In genomic region chr11:51060981-51061380, GRCm38 (mm10) we compare ENCODE assay signal across 31 mouse cellular contexts. TPM values are rescaled to one million over a fixed set of nuclear protein-coding genes. Genes with fewer than 3 reads are reported as not detected.
DNase-seq lines count a peak whose midpoint lies in the region; ATAC-seq and TF ChIP-seq lines count a peak whose summit lies in the region.
"Had no signal": no experiment of that assay in that cellular context is flagged by ENCODE, and none has a peak within 500 bp of the region (broad histone marks: within the 10 kb centered on the region; RNA-seq: fewer than 3 reads in every experiment).

No protein-coding gene starts in this region.

- POLR2A ChIA-PET in Patski (lab: Charles Lee), result no interaction called here

- H3K4me2 ChIP-seq in kidney, embryonic 16.5 days (replicated peaks; ENCODE audit: low read depth, low read length), result no peak overlapping the region
- no peak overlapping the region for H3K4me2 ChIP-seq in forebrain, embryonic 11.5 days (ENCODE audit: low read depth, low read length, severe bottlenecking)
- H3K4me2 ChIP-seq: limb, embryonic 15.5 days had no signal

- no peaks in the 10 kb centered on the region for H3K9me3 ChIP-seq in kidney, embryonic 16.5 days (ENCODE audit: low read length)
- no peaks in the 10 kb centered on the region for H3K9me3 ChIP-seq in forebrain, embryonic 11.5 days (ENCODE audit: control insufficient read depth, low read length)
- H3K9me3 ChIP-seq: forebrain, embryonic 13.5 days; heart, embryonic 10.5 days; hindbrain, embryonic 15.5 days; intestine, embryonic 15.5 days; limb, embryonic 15.5 days had no signal

- no peak overlapping the region for H3K27ac ChIP-seq in kidney, embryonic 16.5 days (ENCODE audit: low read length)
- H3K27ac ChIP-seq in forebrain, embryonic 11.5 days (ENCODE audit: low read depth, low read length), result no peak overlapping the region
- H3K27ac ChIP-seq: forebrain, embryonic 13.5 days; heart, embryonic 10.5 days; hindbrain, embryonic 15.5 days; intestine, embryonic 15.5 days; layer of hippocampus, adult 2 months; limb, embryonic 15.5 days had no signal

- peaks cover 8% of the 10 kb centered on the region; the same call in 1 of the 2 replicates for H3K36me3 ChIP-seq in kidney, embryonic 16.5 days (ENCODE audit: insufficient read depth, low read length)
- no peaks in the 10 kb centered on the region for H3K36me3 ChIP-seq in forebrain, embryonic 11.5 days (ENCODE audit: control insufficient read depth, insufficient read depth, low read length)
- H3K36me3 ChIP-seq: G1E; intestine, embryonic 15.5 days had no signal

- no peak overlapping the region for H3K9ac ChIP-seq in kidney, embryonic 16.5 days (replicated peaks; ENCODE audit: low read length)
- H3K9ac ChIP-seq in forebrain, embryonic 11.5 days (ENCODE audit: low read length), result no peak overlapping the region
- H3K9ac ChIP-seq: forebrain, embryonic 13.5 days; hindbrain, embryonic 15.5 days; intestine, embryonic 15.5 days; limb, embryonic 15.5 days; liver, postnatal 0 days had no signal

- peak; percentile 41 for DNase-seq in adrenal gland, postnatal 10 days
- no peak for DNase-seq in adrenal gland, postnatal 4 days (ENCODE audit: low spot score in 2 of 2)
- peak; percentile 58 for DNase-seq in kidney, adult 18-20 months
- DNase-seq in Patski (ENCODE audit: low read depth, low spot score), result no peak
- DNase-seq in kidney, postnatal 14 days, result peak; percentile 78
- no peak for DNase-seq in right cerebral cortex, postnatal 14 days
- DNase-seq in forebrain, embryonic 11.5 days (ENCODE audit: low spot score), result no peak
- DNase-seq: cerebellum, adult 9-10 months; gastrocnemius, postnatal 36 days; layer of hippocampus, postnatal 36 days; liver, postnatal 0 days; lung, postnatal 36 days; right cerebral cortex, postnatal 25 days; thymus, postnatal 4 days had no signal

- in situ Hi-C loops in Patski (cut with MboI; ENCODE audit: low pct_unique_long_range_greater_than_20kb), result loop anchor here (25.0 kb wide), 2 partner anchors 201 to 476 kb away; partner anchors contain the start of genes BC049762 and Clk4

- no peak overlapping the region for H3K4me3 ChIP-seq in kidney, embryonic 16.5 days (ENCODE audit: low read length)
- no peak overlapping the region for H3K4me3 ChIP-seq in forebrain, embryonic 11.5 days (ENCODE audit: low read depth, low read length)
- H3K4me3 ChIP-seq: forebrain, embryonic 13.5 days; heart, embryonic 10.5 days; intestine, embryonic 15.5 days; layer of hippocampus, adult 2 months had no signal

- CTCF ChIA-PET in Patski (lab: Charles Lee), result no interaction called here

- H3K4me1 ChIP-seq in kidney, embryonic 16.5 days (ENCODE audit: insufficient read depth, low read length), result peaks cover 8% of the 10 kb centered on the region
- H3K4me1 ChIP-seq in forebrain, embryonic 11.5 days (replicated peaks; ENCODE audit: control insufficient read depth, insufficient read depth, low read length), result peaks cover 2% of the 10 kb centered on the region; the same call in 1 of the 2 replicates

- H3K27me3 ChIP-seq in kidney, embryonic 16.5 days (ENCODE audit: insufficient read depth, low read length), result no peaks in the 10 kb centered on the region
- no peaks in the 10 kb centered on the region for H3K27me3 ChIP-seq in Patski
- no peaks in the 10 kb centered on the region for H3K27me3 ChIP-seq in forebrain, embryonic 11.5 days (ENCODE audit: control insufficient read depth, insufficient read depth, low read length)
- H3K27me3 ChIP-seq: forebrain, embryonic 13.5 days; hindbrain, embryonic 15.5 days; intestine, embryonic 15.5 days; limb, embryonic 15.5 days had no signal

- WGBS in kidney, embryonic 16.5 days, result 89% methylated on average over 6 of the region's 6 CpGs
- 97% methylated on average over 6 of the region's 6 CpGs for WGBS in forebrain, embryonic 11.5 days

- ATAC-seq in kidney, embryonic 16.5 days (ENCODE audit: low FRiP score, low TSS enrichment), result no peak
- ATAC-seq in Patski, result peak; percentile 22
- ATAC-seq in forebrain, embryonic 11.5 days (replicated peaks; ENCODE audit: low FRiP score), result no peak
- ATAC-seq: forebrain, embryonic 13.5 days; intestine, embryonic 15.5 days; liver, postnatal 0 days had no signal

- TF ChIP-seq CTCF in Patski (IDR thresholded peaks at IDR 0.05), result no peak

RNA-seq across cellular contexts. Expression of gene Zfp354a, which starts 1.9 kb away (rescaled TPM):
- 1 to 10 TPM; 4.5 to 5.8 TPM for total RNA-seq in adrenal gland, postnatal 10 days (2021)
- total RNA-seq in adrenal gland, postnatal 4 days (2021), result 1 to 10 TPM; 7.1 to 8.7 TPM
- 13.5 and 14.2 TPM in 2 replicates for polyA plus RNA-seq in kidney, embryonic 16.5 days (2015; fragmentation: Nextera tagmentation; extraction: Ambion mirVana)
- polyA plus RNA-seq in Patski (2021), result 9.1 TPM
- polyA plus RNA-seq in forebrain, embryonic 11.5 days (2014; fragmentation: Nextera tagmentation; extraction: Ambion mirVana), result 9.7 and 11.6 TPM in 2 replicates
- total RNA-seq: G1E; neutrophil, adult 5-6 weeks had no signal
- polyA plus RNA-seq: G1E had no signal

RNA-seq across cellular contexts. Expression of gene Olfr1375, which starts 13.1 kb away (rescaled TPM):
- total RNA-seq in adrenal gland, postnatal 10 days (2021), result not detected
- total RNA-seq in adrenal gland, postnatal 4 days (2021), result not detected
- polyA plus RNA-seq in kidney, embryonic 16.5 days (2015; fragmentation: Nextera tagmentation; extraction: Ambion mirVana), result not detected in 2 replicates
- not detected for polyA plus RNA-seq in Patski (2021)
- polyA plus RNA-seq in forebrain, embryonic 11.5 days (2014; fragmentation: Nextera tagmentation; extraction: Ambion mirVana), result not detected in 2 replicates
- total RNA-seq: G1E; gastrocnemius, postnatal 36 days; heart, postnatal 10 days; layer of hippocampus, adult 2 months; layer of hippocampus, postnatal 36 days; left cerebral cortex, postnatal 36 days; midbrain, postnatal 0 days; neutrophil, adult 5-6 weeks had no signal
- polyA plus RNA-seq: cortical plate, adult 2 months; embryonic facial prominence, embryonic 11.5 days; forebrain, embryonic 13.5 days; frontal cortex, adult 2 months; G1E; heart, embryonic 10.5 days; hindbrain, embryonic 15.5 days; intestine, embryonic 15.5 days; limb, embryonic 15.5 days; liver, postnatal 0 days; midbrain, postnatal 0 days; spleen, adult 2 months; stomach, embryonic 14.5 days had no signal

RNA-seq across cellular contexts. Expression of gene Olfr54, which starts 46.9 kb away (rescaled TPM):
- total RNA-seq in adrenal gland, postnatal 10 days (2021), result under 1 TPM; 0.09 to 0.33 TPM
- total RNA-seq in adrenal gland, postnatal 4 days (2021), result under 1 TPM; 0.45 to 0.67 TPM
- not detected in 2 replicates for polyA plus RNA-seq in kidney, embryonic 16.5 days (2015; fragmentation: Nextera tagmentation; extraction: Ambion mirVana)
- not detected for polyA plus RNA-seq in Patski (2021)
- not detected in 2 replicates for polyA plus RNA-seq in forebrain, embryonic 11.5 days (2014; fragmentation: Nextera tagmentation; extraction: Ambion mirVana)
- total RNA-seq: gastrocnemius, postnatal 36 days; heart, postnatal 10 days; layer of hippocampus, adult 2 months; layer of hippocampus, postnatal 36 days; left cerebral cortex, postnatal 36 days; midbrain, postnatal 0 days; neutrophil, adult 5-6 weeks had no signal
- polyA plus RNA-seq: cortical plate, adult 2 months; embryonic facial prominence, embryonic 11.5 days; forebrain, embryonic 13.5 days; frontal cortex, adult 2 months; G1E; heart, embryonic 10.5 days; hindbrain, embryonic 15.5 days; intestine, embryonic 15.5 days; limb, embryonic 15.5 days; liver, postnatal 0 days; midbrain, postnatal 0 days; spleen, adult 2 months; stomach, embryonic 14.5 days had no signal

RNA-seq across cellular contexts. Expression of gene Olfr51, which starts 57.6 kb away (rescaled TPM):
- not detected for total RNA-seq in adrenal gland, postnatal 10 days (2021)
- total RNA-seq in adrenal gland, postnatal 4 days (2021), result not detected
- polyA plus RNA-seq in kidney, embryonic 16.5 days (2015; fragmentation: Nextera tagmentation; extraction: Ambion mirVana), result not detected in 2 replicates
- polyA plus RNA-seq in Patski (2021), result not detected
- polyA plus RNA-seq in forebrain, embryonic 11.5 days (2014; fragmentation: Nextera tagmentation; extraction: Ambion mirVana), result not detected in 2 replicates
- total RNA-seq: gastrocnemius, postnatal 36 days; heart, postnatal 10 days; layer of hippocampus, adult 2 months; layer of hippocampus, postnatal 36 days; left cerebral cortex, postnatal 36 days; midbrain, postnatal 0 days; neutrophil, adult 5-6 weeks had no signal
- polyA plus RNA-seq: cortical plate, adult 2 months; embryonic facial prominence, embryonic 11.5 days; forebrain, embryonic 13.5 days; frontal cortex, adult 2 months; G1E; heart, embryonic 10.5 days; hindbrain, embryonic 15.5 days; intestine, embryonic 15.5 days; limb, embryonic 15.5 days; liver, postnatal 0 days; midbrain, postnatal 0 days; spleen, adult 2 months; stomach, embryonic 14.5 days had no signal

Comparison
In these comparisons a context has a peak if more than half of its experiments do, and no peak if none do; other contexts are left out.
1. DNase-seq: peak in adrenal gland, postnatal 10 days (single experiment), kidney, adult 18-20 months (single experiment) and kidney, postnatal 14 days (single experiment); none in adrenal gland, postnatal 4 days (0 of 2), Patski (single experiment), right cerebral cortex, postnatal 14 days (single experiment) and forebrain, embryonic 11.5 days (single experiment).